Mouse (Mus musculus): Measurements from ENCODE around the gene Il2rb. TPM values are rescaled to one million over a fixed set of nuclear protein-coding genes. Genes with fewer than 3 reads are reported as not detected.

Il2rb gene
- 0.08 and 0.11 TPM in 2 replicates for polyA plus RNA-seq (2014; fragmentation: Nextera tagmentation; extraction: Ambion mirVana)

DNA sequence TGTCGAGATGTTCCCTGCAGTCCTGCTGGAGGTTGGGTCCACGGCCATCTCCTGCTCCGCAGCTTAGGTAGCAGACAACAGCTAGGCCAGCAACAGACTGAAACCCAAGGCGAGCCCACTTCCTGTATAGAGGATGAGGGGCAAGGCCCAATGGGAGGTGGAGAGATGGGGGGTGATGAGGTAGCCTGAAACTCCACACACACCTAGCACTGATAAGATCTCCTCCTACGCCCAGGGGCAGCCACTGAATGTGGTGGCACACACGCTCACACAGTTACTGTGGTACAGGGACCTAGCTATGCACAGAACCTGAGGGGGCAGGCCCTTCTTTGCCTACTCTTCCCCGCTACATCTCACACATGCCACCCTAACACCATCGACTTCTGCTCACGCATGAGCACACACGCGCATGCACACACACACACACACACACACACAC, at the start of gene Il2rb:
TSS of gene Il2rb (minus strand) at position 304 of the 439 bp plus-strand sequence.
- Histone ChIP-seq H3K27me3 (ENCODE audit: control insufficient read depth, insufficient read depth, low read length) (no peaks in the 10 kb centered on the region), H3K27ac (replicated peaks; ENCODE audit: low read depth, low read length) (no peak within 1 kb of the TSS), H3K36me3 (ENCODE audit: control insufficient read depth, insufficient read depth, low read length) (no peaks in the 10 kb centered on the region), H3K9ac (replicated peaks; ENCODE audit: low read length) (no peak within 1 kb of the TSS), H3K4me2 (ENCODE audit: low read length) (no peak within 1 kb of the TSS), H3K4me3 (replicated peaks; ENCODE audit: low read depth, low read length) (no peak within 1 kb of the TSS), H3K4me1 (ENCODE audit: control insufficient read depth, insufficient read depth, low read length) (no peaks in the 10 kb centered on the region), H3K9me3 (ENCODE audit: control insufficient read depth, low read length) (no peaks in the 10 kb centered on the region)
- ATAC-seq (ENCODE audit: low FRiP score, low TSS enrichment) (no peak), DNase-seq (no peak)
- WGBS, result 93% methylated on average over 11 of the region's 11 CpGs

DNA sequence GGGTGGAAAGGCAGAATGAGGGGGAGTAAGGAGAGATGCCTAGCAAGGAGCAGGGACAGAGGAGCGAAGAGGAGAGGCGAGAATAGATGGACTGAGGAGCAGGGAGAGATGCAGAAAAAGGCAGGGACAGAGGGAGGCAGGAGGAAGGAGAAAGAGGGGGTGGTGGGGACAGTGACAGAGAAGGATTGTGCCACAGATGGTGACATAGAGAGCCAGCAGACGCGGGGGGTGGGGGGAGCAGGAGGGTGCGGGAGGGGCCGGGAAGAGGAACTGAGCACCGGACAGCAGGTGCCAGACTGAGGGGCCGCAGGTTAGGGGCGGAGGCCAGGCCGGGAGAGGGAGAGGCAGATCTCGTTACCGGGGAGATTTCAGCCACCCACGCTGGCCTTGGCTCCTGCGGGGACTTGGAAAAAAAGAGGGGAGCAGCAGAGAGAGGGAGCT, 49.5 kb upstream of the Il2rb start, which contains the start of gene Sstr3:
TSS of gene Sstr3 (minus strand) at position 125 of the 441 bp plus-strand sequence.
- peak within 1 kb of the TSS; percentile 33 for H3K4me2 ChIP-seq (ENCODE audit: low read length)
- 11% methylated on average over 14 of the region's 14 CpGs for WGBS
- ATAC-seq (ENCODE audit: low FRiP score, low TSS enrichment), result no peak
- no peak for DNase-seq
- no peak within 1 kb of the TSS for H3K27ac ChIP-seq (replicated peaks; ENCODE audit: low read depth, low read length)
- H3K9ac ChIP-seq (replicated peaks; ENCODE audit: low read length), result peak within 1 kb of the TSS; percentile 35; the same call in 1 of the 2 replicates
- H3K9me3 ChIP-seq (ENCODE audit: control insufficient read depth, low read length), result no peaks in the 10 kb centered on the region
- no peaks in the 10 kb centered on the region for H3K27me3 ChIP-seq (ENCODE audit: control insufficient read depth, insufficient read depth, low read length)
- H3K4me3 ChIP-seq (replicated peaks; ENCODE audit: low read depth, low read length), result no peak within 1 kb of the TSS
- peaks cover 8% of the 10 kb centered on the region for H3K4me1 ChIP-seq (ENCODE audit: control insufficient read depth, insufficient read depth, low read length)
- H3K36me3 ChIP-seq (ENCODE audit: control insufficient read depth, insufficient read depth, low read length), result no peaks in the 10 kb centered on the region

DNA sequence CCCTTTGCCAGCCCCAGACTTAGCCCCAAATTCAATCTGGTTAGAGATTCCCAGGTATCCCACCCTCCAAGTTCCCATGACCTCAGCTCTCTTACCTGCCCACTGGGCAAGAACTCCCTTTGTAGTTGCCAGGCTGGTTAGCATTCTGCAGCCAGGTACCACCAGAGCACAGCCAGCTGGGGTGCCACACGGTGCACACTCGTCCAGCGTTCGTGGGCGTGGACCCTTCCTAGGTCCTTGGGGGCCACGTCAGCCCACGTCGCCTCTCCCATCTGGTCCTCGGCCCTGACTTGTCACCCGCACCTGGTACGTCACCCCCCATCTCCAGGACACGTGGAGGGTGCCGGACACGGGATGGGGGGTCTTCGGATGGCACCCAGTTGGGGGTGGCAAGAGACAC, 49.0 kb upstream of the Il2rb start:
- no peaks in the 10 kb centered on the region for H3K27me3 ChIP-seq (ENCODE audit: control insufficient read depth, insufficient read depth, low read length)
- no peak for DNase-seq
- H3K4me3 ChIP-seq (replicated peaks; ENCODE audit: low read depth, low read length), result no peak overlapping the region
- peaks cover 8% of the 10 kb centered on the region for H3K4me1 ChIP-seq (ENCODE audit: control insufficient read depth, insufficient read depth, low read length)
- WGBS, result 81% methylated on average over 15 of the region's 15 CpGs
- 0 out of 2 replicates have a peak, but pooled peaks have one; percentile 31 for ATAC-seq (ENCODE audit: low FRiP score, low TSS enrichment)
- H3K36me3 ChIP-seq (ENCODE audit: control insufficient read depth, insufficient read depth, low read length), result no peaks in the 10 kb centered on the region
- no peak overlapping the region for H3K27ac ChIP-seq (replicated peaks; ENCODE audit: low read depth, low read length)
- peak overlapping the region; percentile 35; the same call in 1 of the 2 replicates for H3K9ac ChIP-seq (replicated peaks; ENCODE audit: low read length)
- H3K9me3 ChIP-seq (ENCODE audit: control insufficient read depth, low read length), result no peaks in the 10 kb centered on the region
- no peak overlapping the region for H3K4me2 ChIP-seq (ENCODE audit: low read length)

DNA sequence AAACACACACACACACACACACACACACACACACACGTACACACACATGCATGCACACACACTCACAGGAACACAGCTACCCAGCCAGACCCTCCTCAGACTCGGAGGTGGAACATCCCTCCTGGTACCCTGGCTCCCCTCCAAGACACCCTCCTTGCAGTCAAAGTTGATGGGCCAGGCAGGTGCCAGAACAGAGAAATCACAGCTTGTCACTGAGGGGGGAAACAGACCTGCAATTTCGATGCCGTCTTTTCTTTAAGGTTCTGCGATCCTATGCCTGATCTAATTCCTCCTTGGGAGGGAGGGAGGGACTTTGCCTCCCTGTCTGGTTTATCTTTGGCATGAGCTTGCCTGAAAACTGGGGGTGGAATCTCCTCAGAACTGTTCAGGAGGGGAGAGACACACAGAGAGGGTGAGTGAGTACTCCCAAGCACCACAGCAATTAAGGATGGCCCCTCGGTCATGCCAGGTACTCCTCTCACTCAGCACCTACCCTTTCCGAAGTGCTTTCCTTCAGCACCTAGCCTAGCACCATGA, 47.8 kb upstream of the Il2rb start:
- Histone ChIP-seq H3K4me1 (ENCODE audit: control insufficient read depth, insufficient read depth, low read length) (peaks cover 8% of the 10 kb centered on the region), H3K9me3 (ENCODE audit: control insufficient read depth, low read length) (no peaks in the 10 kb centered on the region), H3K4me2 (ENCODE audit: low read length) (no peak overlapping the region), H3K27ac (replicated peaks; ENCODE audit: low read depth, low read length) (no peak overlapping the region), H3K27me3 (ENCODE audit: control insufficient read depth, insufficient read depth, low read length) (no peaks in the 10 kb centered on the region), H3K4me3 (replicated peaks; ENCODE audit: low read depth, low read length) (no peak overlapping the region), H3K36me3 (ENCODE audit: control insufficient read depth, insufficient read depth, low read length) (no peaks in the 10 kb centered on the region), H3K9ac (replicated peaks; ENCODE audit: low read length) (no peak overlapping the region)
- no peak for DNase-seq
- 69% methylated on average over 7 of the region's 7 CpGs for WGBS
- ATAC-seq (ENCODE audit: low FRiP score, low TSS enrichment), result no peak

DNA sequence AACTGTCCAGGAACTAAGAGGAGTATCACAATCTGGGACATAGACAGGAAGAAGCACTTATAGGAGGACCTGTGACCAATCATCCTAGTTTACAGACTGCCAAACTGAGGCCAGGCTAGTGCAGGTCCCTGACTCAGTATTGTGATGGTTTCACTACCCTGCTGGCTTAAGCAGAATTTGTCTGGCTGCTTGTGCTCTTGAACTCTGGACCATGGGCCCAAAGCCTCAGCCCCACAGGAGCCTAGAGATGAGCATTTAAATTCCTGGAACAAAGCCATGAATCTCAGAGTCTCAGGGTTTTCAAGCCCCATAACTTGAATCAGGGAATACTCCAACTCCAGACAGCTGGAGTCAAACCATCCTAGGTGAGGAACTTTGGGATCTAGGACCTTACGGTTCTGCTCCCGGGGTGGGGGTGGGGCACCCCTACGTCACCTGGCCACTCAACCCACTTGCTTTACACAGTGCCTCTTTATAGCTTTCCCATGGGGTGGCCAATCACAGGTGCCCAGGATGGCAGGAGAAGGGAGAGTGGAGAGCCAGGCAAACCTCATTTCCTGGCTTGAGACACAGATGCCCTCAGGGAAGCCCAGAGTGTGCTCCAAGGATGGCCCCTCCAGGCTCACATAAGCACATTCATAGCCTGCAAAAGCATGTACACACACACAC, 47.2 kb upstream of the Il2rb start:
- ATAC-seq (ENCODE audit: low FRiP score, low TSS enrichment) (no peak), DNase-seq (no peak)

DNA sequence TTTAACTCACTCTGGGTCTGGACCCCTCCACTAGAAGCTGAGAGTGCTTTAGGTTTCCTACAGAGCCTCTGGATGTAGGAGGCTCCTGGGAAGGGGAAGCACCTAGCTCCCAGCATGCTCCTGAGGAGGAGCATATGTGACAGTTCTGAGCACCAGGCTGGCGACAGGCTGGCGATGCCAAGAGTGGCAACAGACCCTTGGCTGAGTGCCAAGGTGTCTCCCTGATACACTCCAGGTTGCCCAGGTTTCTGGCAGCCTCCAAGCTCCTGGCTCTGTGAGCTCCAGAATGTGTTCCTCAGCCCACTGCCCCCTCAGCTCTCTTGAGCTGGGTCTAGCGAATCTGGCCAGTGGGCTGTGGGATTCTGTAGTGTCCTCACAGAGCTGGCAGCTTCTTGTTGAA, 46.5 kb upstream of the Il2rb start:
- peak; percentile 52 for DNase-seq
- Histone ChIP-seq H3K27me3 (ENCODE audit: control insufficient read depth, insufficient read depth, low read length) (no peaks in the 10 kb centered on the region), H3K4me2 (ENCODE audit: low read length) (no peak overlapping the region), H3K27ac (replicated peaks; ENCODE audit: low read depth, low read length) (no peak overlapping the region), H3K9me3 (ENCODE audit: control insufficient read depth, low read length) (no peaks in the 10 kb centered on the region), H3K9ac (replicated peaks; ENCODE audit: low read length) (no peak overlapping the region), H3K4me3 (replicated peaks; ENCODE audit: low read depth, low read length) (no peak overlapping the region), H3K4me1 (ENCODE audit: control insufficient read depth, insufficient read depth, low read length) (peaks cover 8% of the 10 kb centered on the region), H3K36me3 (ENCODE audit: control insufficient read depth, insufficient read depth, low read length) (no peaks in the 10 kb centered on the region)
- ATAC-seq (ENCODE audit: low FRiP score, low TSS enrichment), result no peak
- 70% methylated on average over 3 of the region's 3 CpGs for WGBS

More for the DNA sequence above, 47.2 kb upstream of the Il2rb start:
- Histone ChIP-seq H3K4me1 (ENCODE audit: control insufficient read depth, insufficient read depth, low read length) (peaks cover 8% of the 10 kb centered on the region), H3K4me3 (replicated peaks; ENCODE audit: low read depth, low read length) (no peak overlapping the region), H3K9me3 (ENCODE audit: control insufficient read depth, low read length) (no peaks in the 10 kb centered on the region), H3K36me3 (ENCODE audit: control insufficient read depth, insufficient read depth, low read length) (no peaks in the 10 kb centered on the region), H3K27me3 (ENCODE audit: control insufficient read depth, insufficient read depth, low read length) (no peaks in the 10 kb centered on the region), H3K27ac (replicated peaks; ENCODE audit: low read depth, low read length) (no peak overlapping the region), H3K4me2 (ENCODE audit: low read length) (no peak overlapping the region), H3K9ac (replicated peaks; ENCODE audit: low read length) (no peak overlapping the region)
- 80% methylated on average over 3 of the region's 3 CpGs for WGBS

DNA sequence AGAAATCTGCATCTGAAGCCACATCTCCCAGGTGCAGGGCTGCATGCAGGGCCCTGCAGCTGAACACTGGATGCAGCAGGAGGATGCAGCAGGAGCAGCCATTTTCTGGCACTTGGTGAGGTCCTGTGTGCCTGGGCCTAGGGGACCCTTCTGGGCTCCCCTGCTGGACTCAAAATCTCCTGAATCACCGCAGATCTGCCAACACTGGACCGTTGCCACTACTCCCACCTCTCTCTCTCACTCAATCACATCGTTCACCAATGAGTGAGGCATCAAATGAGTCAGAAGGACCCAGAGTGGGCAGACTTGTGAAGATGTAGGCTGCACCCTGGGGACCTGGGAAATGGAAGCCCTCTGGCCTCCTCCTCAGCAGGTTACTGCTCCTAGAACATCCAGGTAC, 46.0 kb upstream of the Il2rb start:
- Histone ChIP-seq H3K27me3 (ENCODE audit: control insufficient read depth, insufficient read depth, low read length) (no peaks in the 10 kb centered on the region), H3K36me3 (ENCODE audit: control insufficient read depth, insufficient read depth, low read length) (no peaks in the 10 kb centered on the region), H3K4me2 (ENCODE audit: low read length) (no peak overlapping the region), H3K9ac (replicated peaks; ENCODE audit: low read length) (no peak overlapping the region), H3K4me3 (replicated peaks; ENCODE audit: low read depth, low read length) (no peak overlapping the region), H3K9me3 (ENCODE audit: control insufficient read depth, low read length) (no peaks in the 10 kb centered on the region), H3K27ac (replicated peaks; ENCODE audit: low read depth, low read length) (no peak overlapping the region), H3K4me1 (ENCODE audit: control insufficient read depth, insufficient read depth, low read length) (peaks cover 10% of the 10 kb centered on the region)
- no peak for ATAC-seq (ENCODE audit: low FRiP score, low TSS enrichment)
- 81% methylated on average over 3 of the region's 3 CpGs for WGBS
- no peak for DNase-seq

DNA sequence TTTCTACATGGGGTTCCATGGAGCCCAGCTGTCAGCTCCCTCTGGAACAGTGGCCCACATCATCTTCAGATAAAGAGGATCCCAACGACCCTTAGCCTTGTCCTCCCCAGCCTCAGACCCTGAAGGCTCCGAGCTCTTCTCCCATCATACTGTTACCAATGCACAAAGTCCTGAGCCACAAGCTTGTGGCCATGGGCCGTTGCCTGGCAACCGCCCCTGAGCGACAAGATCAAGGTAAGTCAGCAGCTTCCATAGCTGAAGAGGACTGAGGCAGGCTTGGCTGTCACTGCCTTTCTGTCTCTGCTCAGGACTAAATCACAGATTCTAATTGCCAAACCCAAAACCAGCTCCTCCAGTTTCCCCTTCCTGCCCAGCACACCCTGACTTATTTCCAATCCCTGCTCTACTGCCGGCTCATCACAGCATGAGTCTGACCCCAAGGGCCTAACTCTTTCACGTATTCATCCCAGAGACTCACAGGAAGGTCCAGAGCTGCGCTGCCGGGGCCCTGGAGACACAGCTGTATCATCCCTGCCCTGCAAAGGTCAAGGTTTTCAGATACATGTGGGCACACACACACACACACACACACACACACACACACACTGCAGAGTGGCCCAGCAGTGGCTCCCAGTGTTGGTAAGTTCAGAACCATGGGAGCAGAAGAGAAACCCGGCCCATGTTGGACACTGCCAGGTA, 40.8 kb upstream of the Il2rb start:
- no peaks in the 10 kb centered on the region for H3K9me3 ChIP-seq (ENCODE audit: control insufficient read depth, low read length)
- H3K4me3 ChIP-seq (replicated peaks; ENCODE audit: low read depth, low read length), result no peak overlapping the region
- no peak overlapping the region for H3K4me2 ChIP-seq (ENCODE audit: low read length)
- 0 out of 2 replicates have a peak overlapping the region, but pooled peaks have one; percentile 16 for H3K9ac ChIP-seq (replicated peaks; ENCODE audit: low read length)
- peaks cover 17% of the 10 kb centered on the region; the same call in 1 of the 2 replicates for H3K4me1 ChIP-seq (ENCODE audit: control insufficient read depth, insufficient read depth, low read length)
- no peaks in the 10 kb centered on the region for H3K36me3 ChIP-seq (ENCODE audit: control insufficient read depth, insufficient read depth, low read length)
- no peaks in the 10 kb centered on the region for H3K27me3 ChIP-seq (ENCODE audit: control insufficient read depth, insufficient read depth, low read length)
- ATAC-seq (ENCODE audit: low FRiP score, low TSS enrichment) (no peak), DNase-seq (peak; percentile 66)
- peak overlapping the region; percentile 57 for H3K27ac ChIP-seq (replicated peaks; ENCODE audit: low read depth, low read length)
- 32% methylated on average over 10 of the region's 10 CpGs for WGBS
